In the genomic region with DNA sequence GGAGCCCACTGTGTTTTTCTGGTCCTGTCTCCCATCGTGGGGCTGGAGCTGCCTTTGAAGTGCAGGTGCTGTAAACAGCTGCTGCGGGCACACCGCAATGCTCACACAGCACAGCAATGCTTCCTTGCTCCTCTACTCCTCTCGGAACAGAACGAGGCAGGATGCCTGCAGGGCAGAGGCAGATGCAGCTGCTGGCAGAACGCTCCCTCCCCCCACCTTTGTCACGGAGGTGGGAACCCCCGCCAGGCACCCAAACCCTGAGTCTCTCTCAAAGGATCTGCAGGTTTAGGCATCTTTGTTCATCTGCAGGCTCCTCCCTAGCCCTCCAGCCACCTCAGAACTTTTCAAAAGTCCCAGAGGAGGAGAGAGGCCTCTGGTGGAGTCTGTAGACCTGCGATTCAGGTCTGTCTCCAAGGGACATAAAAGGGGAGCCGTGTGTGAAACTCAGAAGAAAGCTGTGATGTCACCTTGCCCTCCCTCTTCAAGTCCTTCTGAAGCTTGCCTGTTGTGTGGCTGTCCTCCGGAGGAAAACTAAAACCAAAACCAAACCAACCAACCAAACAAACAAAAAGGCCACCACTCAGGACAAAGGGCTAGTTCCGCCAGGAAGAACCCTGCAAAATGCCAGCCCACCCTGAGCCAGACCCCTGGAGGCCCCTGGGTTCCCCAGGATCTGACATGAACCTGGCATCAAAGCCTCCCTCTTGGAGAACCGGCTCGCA, we compare ENCODE assay signal across 8 mouse cellular contexts. TPM values are rescaled to one million over a fixed set of nuclear protein-coding genes. Genes with fewer than 3 reads are reported as not detected.
A peak's percentile ranks its signal among the peaks of the same experiment; 100 is the strongest.
DNase-seq lines count a peak whose midpoint lies in the region; ATAC-seq and TF ChIP-seq lines count a peak whose summit lies in the region.

A gene (plus strand): TSS at position 292 of the 722 bp plus-strand sequence.

- H3K4me3 ChIP-seq in kidney, postnatal 0 days (replicated peaks; ENCODE audit: low read depth, low read length) = no peak within 1 kb of the TSS
- H3K4me3 ChIP-seq in intestine, embryonic 16.5 days (ENCODE audit: low read length) = no peak within 1 kb of the TSS
- H3K4me3 ChIP-seq in neural tube, embryonic 11.5 days (ENCODE audit: low read depth, low read length) = no peak within 1 kb of the TSS

- peak within 1 kb of the TSS; percentile 39 for H3K4me2 ChIP-seq in kidney, postnatal 0 days (ENCODE audit: low read length)
- H3K4me2 ChIP-seq in intestine, embryonic 16.5 days (ENCODE audit: low read depth, low read length) = 0 out of 2 replicates have a peak within 1 kb of the TSS, but pooled peaks have one; percentile 20
- peak within 1 kb of the TSS; percentile 5; the same call in 1 of the 2 replicates for H3K4me2 ChIP-seq in neural tube, embryonic 11.5 days (ENCODE audit: low read depth)

- no peaks in the 10 kb centered on the region for H3K9me3 ChIP-seq in kidney, postnatal 0 days (replicated peaks; ENCODE audit: low read length)
- peaks cover 5% of the 10 kb centered on the region; the same call in 1 of the 2 replicates for H3K9me3 ChIP-seq in intestine, embryonic 16.5 days (ENCODE audit: control insufficient read depth, low read length)
- no peaks in the 10 kb centered on the region for H3K9me3 ChIP-seq in neural tube, embryonic 11.5 days (ENCODE audit: control insufficient read depth, low read length)

- peak within 1 kb of the TSS; percentile 20; the same call in 1 of the 2 replicates for H3K27ac ChIP-seq in kidney, postnatal 0 days
- no peak within 1 kb of the TSS for H3K27ac ChIP-seq in intestine, embryonic 16.5 days (ENCODE audit: low read length)
- H3K27ac ChIP-seq in neural tube, embryonic 11.5 days (ENCODE audit: low read depth, low read length) = peak within 1 kb of the TSS; percentile 24; the same call in 1 of the 2 replicates

- no peak for ATAC-seq in kidney, postnatal 0 days (replicated peaks; ENCODE audit: low FRiP score, low read depth)
- ATAC-seq in intestine, embryonic 16.5 days = peak; percentile 26; the same call in 1 of the 2 replicates
- no peak; the same call in 1 of the 2 replicates for ATAC-seq in neural tube, embryonic 11.5 days (ENCODE audit: insufficient read depth, low FRiP score, low TSS enrichment)

- no peaks in the 10 kb centered on the region for H3K36me3 ChIP-seq in kidney, postnatal 0 days (ENCODE audit: insufficient read depth, low read length)
- H3K36me3 ChIP-seq in intestine, embryonic 16.5 days (ENCODE audit: control insufficient read depth, insufficient read depth, low read length) = no peaks in the 10 kb centered on the region
- H3K36me3 ChIP-seq in neural tube, embryonic 11.5 days (ENCODE audit: control insufficient read depth, insufficient read depth, low read length) = no peaks in the 10 kb centered on the region

- H3K4me1 ChIP-seq in kidney, postnatal 0 days (replicated peaks; ENCODE audit: insufficient read depth, low read length) = 0 out of 2 replicates have a peak, but pooled peaks cover 6% of the 10 kb centered on the region
- H3K4me1 ChIP-seq in intestine, embryonic 16.5 days (ENCODE audit: control insufficient read depth, insufficient read depth, low read length) = peaks cover 14% of the 10 kb centered on the region; the same call in 1 of the 2 replicates
- H3K4me1 ChIP-seq in neural tube, embryonic 11.5 days (ENCODE audit: control insufficient read depth, insufficient read depth, low read length) = peaks cover 11% of the 10 kb centered on the region; the same call in 1 of the 2 replicates

- 21% methylated on average over 14 of the region's 14 CpGs for WGBS in kidney, postnatal 0 days
- WGBS in intestine, embryonic 16.5 days = 30% methylated on average over 13 of the region's 14 CpGs
- 16% methylated on average over 14 of the region's 14 CpGs for WGBS in neural tube, embryonic 11.5 days

- no peak for DNase-seq in kidney, postnatal 0 days (ENCODE audit: low spot score)
- DNase-seq in kidney, postnatal 14 days = no peak
- peak; percentile 46 for DNase-seq in embryo, embryonic 11 days
- no peak for DNase-seq in neural tube, embryonic 11.5 days (ENCODE audit: low spot score)
- DNase-seq in cerebellum, adult 8-10 months = no peak
- DNase-seq in adrenal gland, adult 18-20 months (ENCODE audit: low spot score in 2 of 2) = no peak
- no peak for DNase-seq in left cerebral cortex, postnatal 25 days (ENCODE audit: low spot score in 2 of 2)

- TF ChIP-seq CTCF in kidney, postnatal 0 days (IDR thresholded peaks at IDR 0.05; ENCODE audit: low read depth) = no peak

- intact Hi-C loops in left cerebral cortex, postnatal 25 days (cut with DNase I) = no loop called here

- no peaks in the 10 kb centered on the region for H3K27me3 ChIP-seq in kidney, postnatal 0 days (ENCODE audit: insufficient read depth, low read length)
- H3K27me3 ChIP-seq in intestine, embryonic 16.5 days (replicated peaks; ENCODE audit: control insufficient read depth, insufficient read depth, low read length) = no peaks in the 10 kb centered on the region
- no peaks in the 10 kb centered on the region for H3K27me3 ChIP-seq in neural tube, embryonic 11.5 days (ENCODE audit: control insufficient read depth, insufficient read depth, low read length)

- peak within 1 kb of the TSS; percentile 18; the same call in 1 of the 2 replicates for H3K9ac ChIP-seq in kidney, postnatal 0 days (ENCODE audit: low read depth, low read length)
- peak within 1 kb of the TSS; percentile 20; the same call in 1 of the 2 replicates for H3K9ac ChIP-seq in intestine, embryonic 16.5 days (ENCODE audit: low read depth, low read length)
- no peak within 1 kb of the TSS for H3K9ac ChIP-seq in neural tube, embryonic 11.5 days (ENCODE audit: low read length)

RNA-seq across cellular contexts. Expression of the gene that starts here (rescaled TPM):
- polyA plus RNA-seq in kidney, postnatal 0 days (2015; fragmentation: Nextera tagmentation; extraction: Ambion mirVana) = 0.10 and 0.11 TPM in 2 replicates
- 0.04 and 0.11 TPM in 2 replicates for polyA plus RNA-seq in intestine, embryonic 16.5 days (2015; fragmentation: Nextera tagmentation; extraction: Ambion mirVana)
- polyA plus RNA-seq in neural tube, embryonic 11.5 days (2014; fragmentation: Nextera tagmentation; extraction: Ambion mirVana) = 0.42 and 1.1 TPM in 2 replicates
- not detected for total RNA-seq in adrenal gland, adult 18-20 months (2021)
- total RNA-seq in left cerebral cortex, postnatal 25 days (2021) = under 1 TPM; 0.41 to 0.73 TPM

Comparison
In these comparisons a context has a peak if more than half of its experiments do, and no peak if none do; other contexts are left out.
1. Peak in ATAC-seq, H3K9ac ChIP-seq and H3K4me2 ChIP-seq in intestine, embryonic 16.5 days; RNA of the gene not detected or under 1 TPM.